Mouse (Mus musculus): ENCODE results near the gene Adamts17. TPM values are rescaled to one million over a fixed set of nuclear protein-coding genes. Genes with fewer than 3 reads are reported as not detected.

Adamts17 gene
- polyA plus RNA-seq, 1 experiment from 2014 or later = 4.6 TPM

DNA sequence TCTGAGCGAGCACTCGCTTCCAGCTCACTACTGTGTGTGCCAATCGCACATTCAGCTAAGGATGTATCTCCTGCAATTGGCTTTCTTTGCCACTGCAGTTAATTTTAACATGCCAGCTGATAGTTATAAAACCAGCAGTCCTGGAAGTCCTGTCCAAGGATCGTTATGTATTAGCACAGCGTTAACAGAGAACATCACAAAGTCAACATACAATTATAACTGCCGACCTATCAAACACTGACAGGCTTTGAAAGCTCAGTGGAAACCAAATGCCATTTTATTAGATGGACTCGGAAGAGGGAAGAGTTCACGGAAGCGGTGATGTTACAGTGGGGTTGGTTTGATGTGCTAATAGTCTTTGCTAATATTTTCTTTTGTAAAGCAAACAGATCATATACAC, 328.8 kb downstream of the Adamts17 start:
- 91% methylated on average over 9 of the region's 9 CpGs for WGBS
- no peak for ATAC-seq (ENCODE audit: insufficient number of reproducible peaks, insufficient read depth, low FRiP score, low read depth)

DNA sequence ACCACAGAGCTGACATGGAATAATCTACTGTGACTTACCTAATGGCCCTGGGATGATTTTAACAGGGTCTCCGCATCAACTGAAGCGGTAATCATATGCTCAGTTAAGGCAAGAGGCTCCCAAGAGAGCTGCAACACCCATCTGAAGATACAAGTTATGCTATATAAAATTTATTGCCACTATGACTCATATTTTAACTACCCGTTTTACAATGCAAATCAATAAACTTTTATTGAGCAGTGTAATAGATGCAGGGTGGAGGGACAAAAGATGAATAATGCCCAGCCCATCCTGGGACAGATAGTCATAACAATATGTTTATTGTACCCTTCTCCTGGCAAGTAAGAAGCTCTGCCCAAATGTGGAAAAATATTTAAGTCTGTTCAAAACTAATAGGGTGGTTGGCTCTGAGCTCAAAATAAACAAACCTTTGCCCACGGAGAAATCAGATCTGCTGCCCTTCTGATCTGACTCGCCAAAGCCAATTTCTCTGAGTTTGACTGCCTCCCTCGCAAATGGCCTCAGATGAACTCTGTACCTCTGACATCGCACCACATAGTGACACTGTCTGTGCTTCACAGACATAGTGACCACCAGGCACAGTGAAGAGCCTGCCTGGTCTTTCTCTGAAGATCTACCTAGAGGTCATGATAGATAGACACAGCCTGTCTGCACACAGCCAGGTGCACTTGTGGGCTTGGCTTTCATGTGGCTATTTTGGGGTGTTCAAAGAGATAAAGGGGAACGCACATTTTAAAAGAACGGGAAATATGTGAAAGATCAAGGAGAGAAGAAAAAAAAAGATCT, 329.4 kb downstream of the Adamts17 start:
- WGBS = 57% methylated on average over 9 of the region's 9 CpGs
- Histone ChIP-seq H3K27ac (replicated peaks in 1 of 2; ENCODE audit: control insufficient read depth in 1 of 2, insufficient read depth in 1 of 2, low read depth in 2 of 2, low read length in 2 of 2) (no peak overlapping the region), H3K9me3 (ENCODE audit: control insufficient read depth, low read length) (no peaks in the 10 kb centered on the region), H3K4me1 (ENCODE audit: control insufficient read depth in 2 of 2, insufficient read depth in 2 of 2, low read length in 2 of 2) (no peaks in the 10 kb centered on the region), H3K4me2 (ENCODE audit: low read length) (no peak overlapping the region), H3K9ac (ENCODE audit: low read length) (no peak overlapping the region), H3K27me3 (ENCODE audit: control insufficient read depth, insufficient read depth, low read length) (no peaks in the 10 kb centered on the region), H3K4me3 (ENCODE audit: control insufficient read depth in 1 of 2, insufficient read depth in 1 of 2, low read depth in 1 of 2, low read length in 2 of 2) (no peak overlapping the region), H3K36me3 (ENCODE audit: control insufficient read depth, insufficient read depth, low read length) (no peaks in the 10 kb centered on the region)
- ATAC-seq (ENCODE audit: insufficient number of reproducible peaks, insufficient read depth, low FRiP score, low read depth) = no peak

More for the DNA sequence above, 328.8 kb downstream of the Adamts17 start:
- no peaks in the 10 kb centered on the region for H3K36me3 ChIP-seq (ENCODE audit: control insufficient read depth, insufficient read depth, low read length)
- H3K27ac ChIP-seq (replicated peaks in 1 of 2; ENCODE audit: control insufficient read depth in 1 of 2, insufficient read depth in 1 of 2, low read depth in 2 of 2, low read length in 2 of 2) = no peak overlapping the region
- H3K9ac ChIP-seq (ENCODE audit: low read length) = no peak overlapping the region
- H3K27me3 ChIP-seq (ENCODE audit: control insufficient read depth, insufficient read depth, low read length) = no peaks in the 10 kb centered on the region
- H3K4me2 ChIP-seq (ENCODE audit: low read length) = no peak overlapping the region
- H3K4me1 ChIP-seq (ENCODE audit: control insufficient read depth in 2 of 2, insufficient read depth in 2 of 2, low read length in 2 of 2) = no peaks in the 10 kb centered on the region
- no peaks in the 10 kb centered on the region for H3K9me3 ChIP-seq (ENCODE audit: control insufficient read depth, low read length)
- no peak overlapping the region for H3K4me3 ChIP-seq (ENCODE audit: control insufficient read depth in 1 of 2, insufficient read depth in 1 of 2, low read depth in 1 of 2, low read length in 2 of 2)

DNA sequence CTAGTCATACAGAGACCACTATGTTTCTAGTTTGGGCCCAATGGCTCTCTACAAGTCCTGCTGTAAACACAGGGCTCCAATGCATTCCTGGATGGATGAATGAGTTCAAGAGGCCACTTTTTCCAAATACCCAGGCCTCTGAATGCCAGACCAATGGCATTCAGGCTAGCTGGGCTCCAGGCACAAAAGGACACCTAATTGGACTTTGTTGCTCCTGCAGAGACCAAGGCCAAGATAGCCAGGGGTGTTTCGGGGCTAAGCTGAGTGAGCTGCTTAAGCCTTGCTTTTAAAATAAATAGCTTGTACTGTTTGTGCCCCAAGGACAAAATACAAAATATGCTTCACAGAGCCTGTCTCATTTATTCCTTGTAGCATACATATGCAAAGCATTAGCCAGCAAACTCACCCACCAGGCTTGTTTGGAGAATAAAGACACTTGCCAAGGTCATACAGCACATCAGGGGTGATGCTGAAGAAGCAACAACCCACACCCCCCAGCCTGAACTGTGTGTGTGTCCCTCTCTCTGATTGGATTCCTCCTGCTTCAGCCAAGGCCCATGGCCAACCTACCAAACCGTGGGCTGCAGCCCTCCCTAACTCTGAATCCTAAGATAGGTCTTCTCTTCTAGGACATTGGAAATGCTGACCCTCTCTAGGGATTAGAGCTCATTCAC, 334.1 kb downstream of the Adamts17 start:
- no peaks in the 10 kb centered on the region for H3K36me3 ChIP-seq (ENCODE audit: control insufficient read depth, insufficient read depth, low read length)
- no peak for ATAC-seq (ENCODE audit: insufficient number of reproducible peaks, insufficient read depth, low FRiP score, low read depth)
- no peak overlapping the region for H3K9ac ChIP-seq (ENCODE audit: low read length)
- no peak overlapping the region for H3K27ac ChIP-seq (replicated peaks in 1 of 2; ENCODE audit: control insufficient read depth in 1 of 2, insufficient read depth in 1 of 2, low read depth in 2 of 2, low read length in 2 of 2)
- H3K9me3 ChIP-seq (ENCODE audit: control insufficient read depth, low read length) = no peaks in the 10 kb centered on the region
- WGBS = 75% methylated on average over 2 of the region's 2 CpGs
- H3K4me1 ChIP-seq (ENCODE audit: control insufficient read depth in 2 of 2, insufficient read depth in 2 of 2, low read length in 2 of 2) = no peaks in the 10 kb centered on the region
- no peak overlapping the region for H3K4me3 ChIP-seq (ENCODE audit: control insufficient read depth in 1 of 2, insufficient read depth in 1 of 2, low read depth in 1 of 2, low read length in 2 of 2)
- H3K4me2 ChIP-seq (ENCODE audit: low read length) = no peak overlapping the region
- no peaks in the 10 kb centered on the region for H3K27me3 ChIP-seq (ENCODE audit: control insufficient read depth, insufficient read depth, low read length)

DNA sequence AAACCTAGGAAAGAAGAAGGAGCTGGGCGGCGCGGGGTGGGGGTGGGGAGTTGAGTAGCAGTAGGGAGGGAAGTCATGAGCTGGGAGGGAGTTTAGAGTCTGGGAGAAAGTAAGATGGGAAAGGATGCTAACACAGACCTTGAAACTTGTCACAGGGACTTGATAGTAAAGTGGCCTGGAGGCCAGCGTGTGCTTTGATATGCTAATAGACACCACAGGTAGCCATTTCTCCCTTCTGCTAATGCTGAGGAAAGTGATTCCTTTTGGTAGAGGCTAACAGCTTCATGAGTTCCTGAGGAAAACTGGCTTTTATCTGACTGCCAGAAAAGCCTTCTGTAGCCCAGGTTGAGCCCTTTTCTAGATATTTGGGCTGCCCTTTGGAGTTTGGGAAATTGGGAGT, 344.3 kb downstream of the Adamts17 start:
- 20% methylated on average over 4 of the region's 4 CpGs for WGBS
- peaks cover 0 to 2% of the 10 kb centered on the region in 2 experiments; a peak in 1 of 4 replicates for H3K4me1 ChIP-seq (ENCODE audit: control insufficient read depth in 2 of 2, insufficient read depth in 2 of 2, low read length in 2 of 2)
- H3K4me3 ChIP-seq (ENCODE audit: control insufficient read depth in 1 of 2, insufficient read depth in 1 of 2, low read depth in 1 of 2, low read length in 2 of 2) = no peak overlapping the region
- no peak overlapping the region for H3K9ac ChIP-seq (ENCODE audit: low read length)
- no peaks in the 10 kb centered on the region for H3K27me3 ChIP-seq (ENCODE audit: control insufficient read depth, insufficient read depth, low read length)
- H3K36me3 ChIP-seq (ENCODE audit: control insufficient read depth, insufficient read depth, low read length) = no peaks in the 10 kb centered on the region
- H3K9me3 ChIP-seq (ENCODE audit: control insufficient read depth, low read length) = no peaks in the 10 kb centered on the region
- H3K4me2 ChIP-seq (ENCODE audit: low read length) = no peak overlapping the region
- no peak for ATAC-seq (ENCODE audit: insufficient number of reproducible peaks, insufficient read depth, low FRiP score, low read depth)
- H3K27ac ChIP-seq (replicated peaks in 1 of 2; ENCODE audit: control insufficient read depth in 1 of 2, insufficient read depth in 1 of 2, low read depth in 2 of 2, low read length in 2 of 2) = no peak overlapping the region

DNA sequence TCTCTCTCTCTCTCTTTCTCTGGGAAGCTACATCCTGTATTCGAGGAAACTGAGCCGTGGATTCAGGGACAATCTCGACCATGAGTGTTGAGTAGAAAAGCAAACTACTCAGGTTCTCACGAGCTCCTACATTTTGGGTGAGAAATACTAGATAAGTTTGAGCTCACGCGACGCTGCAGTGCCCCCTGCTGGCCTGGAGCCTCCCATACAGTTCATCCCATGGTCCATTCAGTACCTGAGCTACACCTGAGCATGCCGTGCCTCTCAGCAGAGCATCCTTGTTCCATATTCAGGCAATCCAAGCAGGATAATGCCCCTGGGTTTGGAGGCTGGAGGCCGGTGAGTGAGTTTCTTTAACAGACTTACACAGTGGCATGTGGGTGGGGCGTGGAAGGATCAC, 359.9 kb downstream of the Adamts17 start:
- Histone ChIP-seq H3K9ac (ENCODE audit: low read length) (no peak overlapping the region), H3K27ac (replicated peaks in 1 of 2; ENCODE audit: control insufficient read depth in 1 of 2, insufficient read depth in 1 of 2, low read depth in 2 of 2, low read length in 2 of 2) (no peak overlapping the region), H3K4me1 (ENCODE audit: control insufficient read depth in 2 of 2, insufficient read depth in 2 of 2, low read length in 2 of 2) (no peaks in the 10 kb centered on the region), H3K27me3 (ENCODE audit: control insufficient read depth, insufficient read depth, low read length) (no peaks in the 10 kb centered on the region), H3K4me2 (ENCODE audit: low read length) (no peak overlapping the region), H3K36me3 (ENCODE audit: control insufficient read depth, insufficient read depth, low read length) (no peaks in the 10 kb centered on the region), H3K9me3 (ENCODE audit: control insufficient read depth, low read length) (no peaks in the 10 kb centered on the region), H3K4me3 (ENCODE audit: control insufficient read depth in 1 of 2, insufficient read depth in 1 of 2, low read depth in 1 of 2, low read length in 2 of 2) (no peak overlapping the region)
- WGBS = 15% methylated on average over 10 of the region's 10 CpGs
- ATAC-seq (ENCODE audit: insufficient number of reproducible peaks, insufficient read depth, low FRiP score, low read depth) = no peak

Other genes starting within 250 kb of the Adamts17 start
- gene Asb7, start 150.1 kb upstream of the Adamts17 start, polyA plus RNA-seq (2014; fragmentation: Nextera tagmentation; extraction: Ambion mirVana) = 10.6 and 11.6 TPM in 2 replicates
- gene Lins1, start 149.8 kb upstream of the Adamts17 start, polyA plus RNA-seq (2014; fragmentation: Nextera tagmentation; extraction: Ambion mirVana) = 10.7 and 11.6 TPM in 2 replicates
- 0.12 and 0.36 TPM in 2 replicates for gene Cers3, start 96.2 kb upstream of the Adamts17 start, polyA plus RNA-seq (2014; fragmentation: Nextera tagmentation; extraction: Ambion mirVana)